Mouse (Mus musculus) CH12.LX (cell line): ENCODE results near the gene Gm7138. TPM values are rescaled to one million over a fixed set of nuclear protein-coding genes. Genes with fewer than 3 reads are reported as not detected.
A peak's percentile ranks its signal among the peaks of the same experiment; 100 is the strongest.
"Not testable (repeated sequence)": the region's sequence is repeated elsewhere in the genome, so short reads cannot be mapped to it uniquely, and the experiment has no call there.

Source experiments
- DNase-seq: peaks from one replicate; pipeline ENCODE4 v3.0.0-alpha.2; 2013; ENCODE audit errors: extremely low read depth
- H3K27ac ChIP-seq: 2 replicates; pipeline ENCODE4 v1.5.1; 2012; ENCODE audit warnings: low read depth, mild to moderate bottlenecking, control low read depth, moderate library complexity; ENCODE audit not compliant: insufficient read depth
- H3K27me3 ChIP-seq: replicated peaks from 2 replicates; pipeline ENCODE3; 2012; ENCODE audit warnings: inconsistent platforms
- H3K36me3 ChIP-seq, 2 experiments: replicated peaks in 1 of 2; 2 replicates each; pipeline versions ENCODE3 to v1.6.1; 2012; ENCODE audit warnings: inconsistent platforms in 1 of 2, low read length in 1 of 2, mild to moderate bottlenecking in 1 of 2, mixed read lengths in 1 of 2, moderate library complexity in 1 of 2; ENCODE audit not compliant: control insufficient read depth in 1 of 2, insufficient read depth in 1 of 2
- H3K4me1 ChIP-seq, 2 experiments: 2 replicates each; pipeline ENCODE4 v1.6.1; 2012; ENCODE audit warnings: inconsistent platforms in 1 of 2, moderate library complexity in 1 of 2; ENCODE audit not compliant: insufficient read depth in 2 of 2, control insufficient read depth in 1 of 2
- H3K4me2 ChIP-seq: 2 replicates; pipeline ENCODE4 v1.6.1; 2012; ENCODE audit warnings: low read depth, mild to moderate bottlenecking, control low read depth; ENCODE audit not compliant: poor library complexity, insufficient read depth, severe bottlenecking
- H3K4me3 ChIP-seq, 3 experiments: fragments of 150-350 bp in 1 of 3; sonication (generic) in 1 of 3; replicated peaks in 1 of 3; 2 replicates each; pipeline versions ENCODE3 to v1.5.1; 2011 to 2012; ENCODE audit warnings: low read depth in 2 of 3, low read length in 2 of 3, mild to moderate bottlenecking in 2 of 3, moderate library complexity in 2 of 3, control low read depth in 1 of 3, improper control_type of control experiment in 1 of 3, inconsistent platforms in 1 of 3, mixed read lengths in 1 of 3; ENCODE audit not compliant: poor library complexity in 1 of 3
- H3K79me2 ChIP-seq: replicated peaks from 2 replicates; pipeline ENCODE4 v1.6.1; 2012; ENCODE audit warnings: mild to moderate bottlenecking, moderate library complexity; ENCODE audit not compliant: control insufficient read depth, poor library complexity, insufficient read depth, severe bottlenecking; ENCODE audit errors: extremely low read depth
- H3K9ac ChIP-seq: 2 replicates; pipeline ENCODE4 v1.6.1; 2012; ENCODE audit warnings: low read depth, mild to moderate bottlenecking, control low read depth, moderate library complexity; ENCODE audit not compliant: insufficient read depth
- H3K9me3 ChIP-seq: replicated peaks from 2 replicates; pipeline ENCODE3; 2012; ENCODE audit warnings: low read length, inconsistent platforms, mixed read lengths
- CTCF ChIP-seq, 2 experiments: IDR thresholded peaks in 1 of 2; conservative IDR thresholded peaks in 1 of 2; 2 replicates each; pipeline ENCODE4 v1.5.1; 2011 to 2012; ENCODE audit warnings: low read depth in 2 of 2, low read length in 2 of 2, improper control_type of control experiment in 1 of 2, inconsistent platforms in 1 of 2, mild to moderate bottlenecking in 1 of 2, moderate library complexity in 1 of 2
- RAD21 ChIP-seq: IDR thresholded peaks from 2 replicates; pipeline ENCODE4 v1.6.1; 2011; ENCODE audit warnings: low read depth, mild to moderate bottlenecking, low read length, improper control_type of control experiment, moderate library complexity
- SMC3 ChIP-seq: IDR thresholded peaks from 2 replicates; pipeline ENCODE4 v1.6.1; 2011; ENCODE audit warnings: low read depth, low read length, improper control_type of control experiment
- dilution Hi-C: fragments of 300-500 bp; cut with MboI; formaldehyde crosslinking; loops from 2 replicates; pipeline ENCODE4 v1.14.3; 2020; ENCODE audit warnings: low sequenced_read_pairs; ENCODE audit not compliant: extremely low pct_unique_long_range_greater_than_20kb, extremely low pct_ligation_motif_present
- in situ Hi-C: fragments of 300-500 bp; cut with MboI; formaldehyde crosslinking; loops from 3 replicates; pipeline ENCODE4 v1.14.3; 2019; ENCODE audit warnings: low sequenced_read_pairs, low pct_ligation_motif_present, low pct_unique_long_range_greater_than_20kb, mixed read lengths
- polyA plus RNA-seq: library from polyadenylated mRNA; unstranded; fragments of >175 nt; gene quantifications from 2 replicates; pipeline ENCODE4 v1.2.1, GENCODE M21; 2012; ENCODE audit warnings: low read depth; ENCODE audit not compliant: insufficient read length
- total RNA-seq, 2 experiments: library from RNA; depleted of rRNA; stranded (reverse); fragments of 300-350 nt in 1 of 2; fragments of >200 nt in 1 of 2; gene quantifications; 2 replicates each; pipeline ENCODE4 v1.2.3; 2012 to 2014

Gm7138 gene
- total and polyA plus RNA-seq, 3 experiments, result not detected

DNA sequence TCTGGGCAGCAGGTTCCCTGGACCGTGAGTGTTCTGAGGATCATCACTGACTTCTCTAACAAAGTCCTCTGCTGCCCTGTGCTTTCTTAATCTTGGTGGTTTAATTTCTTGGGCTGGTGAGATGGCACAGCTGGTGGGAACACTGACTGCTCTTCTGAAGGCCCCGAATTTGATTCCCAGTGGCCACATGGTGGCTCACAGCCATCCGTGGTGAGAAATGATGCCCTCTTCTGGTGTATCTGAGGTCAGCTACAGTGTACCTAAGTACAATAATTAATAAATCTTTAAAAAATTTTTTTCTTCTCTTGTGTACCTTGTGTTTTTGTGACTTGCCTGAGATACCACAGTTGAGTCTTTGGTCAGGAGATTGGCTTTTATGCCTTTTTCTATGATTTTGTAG lies 24.4 kb downstream of the Gm7138 start:
- H3K4me2 ChIP-seq, result not testable (repeated sequence)
- TF ChIP-seq RAD21, result peak; percentile 13
- peak; percentile 54 for TF ChIP-seq SMC3
- TF ChIP-seq CTCF (conservative IDR thresholded peaks at IDR 0.05 in 1 of 2, IDR thresholded peaks at IDR 0.05 in 1 of 2; ENCODE audit: low read depth in 2 of 2, low read length in 2 of 2), result peak in 1 of 2 experiments; percentile 71; a peak in 2 of 4 replicates
- TF ChIP-seq, all 38 proteins: peak for 3; not testable (repeated sequence) for 35
- H3K36me3 ChIP-seq, H3K79me2 ChIP-seq, H3K4me1 ChIP-seq, H3K9ac ChIP-seq, H3K4me3 ChIP-seq, in situ Hi-C loops, H3K27ac ChIP-seq, dilution Hi-C loops: not testable (repeated sequence)
- Histone ChIP-seq H3K27me3 (peaks cover 23% of the 10 kb centered on the region), H3K9me3 (peaks cover 16% of the 10 kb centered on the region)
- DNase-seq, result peak; percentile 15

DNA sequence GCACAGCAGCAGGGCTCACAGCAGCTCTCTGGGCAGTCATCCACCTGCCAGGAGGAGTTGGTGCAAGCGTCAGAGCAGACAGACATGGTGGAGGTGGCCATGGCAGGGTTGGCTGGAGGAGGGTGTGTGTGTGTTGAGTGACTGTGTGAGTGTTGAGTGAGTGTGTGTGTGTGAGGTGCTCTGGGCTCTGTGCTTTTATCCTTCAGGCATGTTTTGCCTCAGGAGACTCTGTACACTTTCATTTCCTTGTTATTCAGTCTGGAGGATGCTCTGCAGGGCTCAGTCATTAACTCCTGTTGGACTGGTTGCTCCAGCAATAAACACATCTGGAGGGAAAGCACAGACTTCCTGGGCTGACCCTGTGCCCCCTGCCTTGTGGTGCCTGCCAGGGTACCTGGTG lies 25.5 kb downstream of the Gm7138 start, which contains the start of gene Gm9736:
Gene Gm9736, minus strand, starts transcription at position 101 of the 400 bp plus-strand sequence.
- H3K79me2 ChIP-seq, H3K9ac ChIP-seq, dilution Hi-C loops, in situ Hi-C loops, DNase-seq, H3K27ac ChIP-seq, H3K36me3 ChIP-seq, H3K4me2 ChIP-seq, H3K4me3 ChIP-seq, H3K4me1 ChIP-seq: not testable (repeated sequence)
- H3K9me3 ChIP-seq, result peaks cover 18% of the 10 kb centered on the region
- H3K27me3 ChIP-seq, result peaks cover 19% of the 10 kb centered on the region

DNA sequence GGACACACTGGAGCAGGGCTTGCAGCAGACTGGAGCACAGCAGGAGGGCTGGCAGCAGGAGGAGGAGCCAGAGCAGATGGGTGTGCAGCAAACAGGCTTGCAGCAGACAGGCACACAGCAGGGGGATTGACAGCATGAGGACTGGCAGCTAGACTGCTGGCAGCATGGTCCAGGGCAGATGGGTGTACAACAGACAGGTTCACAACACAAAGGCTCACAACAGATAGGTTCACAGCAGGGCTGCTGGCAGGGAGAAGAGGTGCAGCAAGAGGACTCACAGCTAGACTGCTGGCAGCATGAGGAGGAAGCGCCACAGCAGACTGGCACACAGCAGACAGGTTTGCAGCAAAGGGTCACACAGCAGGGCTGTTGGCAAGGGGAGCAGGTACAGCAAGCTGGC lies 26.1 kb downstream of the Gm7138 start:
- H3K9ac ChIP-seq, H3K4me2 ChIP-seq, H3K4me3 ChIP-seq, DNase-seq, in situ Hi-C loops, H3K4me1 ChIP-seq, H3K27ac ChIP-seq, H3K79me2 ChIP-seq, dilution Hi-C loops, H3K36me3 ChIP-seq: not testable (repeated sequence)
- Histone ChIP-seq H3K27me3 (peaks cover 20% of the 10 kb centered on the region), H3K9me3 (peaks cover 18% of the 10 kb centered on the region)

DNA sequence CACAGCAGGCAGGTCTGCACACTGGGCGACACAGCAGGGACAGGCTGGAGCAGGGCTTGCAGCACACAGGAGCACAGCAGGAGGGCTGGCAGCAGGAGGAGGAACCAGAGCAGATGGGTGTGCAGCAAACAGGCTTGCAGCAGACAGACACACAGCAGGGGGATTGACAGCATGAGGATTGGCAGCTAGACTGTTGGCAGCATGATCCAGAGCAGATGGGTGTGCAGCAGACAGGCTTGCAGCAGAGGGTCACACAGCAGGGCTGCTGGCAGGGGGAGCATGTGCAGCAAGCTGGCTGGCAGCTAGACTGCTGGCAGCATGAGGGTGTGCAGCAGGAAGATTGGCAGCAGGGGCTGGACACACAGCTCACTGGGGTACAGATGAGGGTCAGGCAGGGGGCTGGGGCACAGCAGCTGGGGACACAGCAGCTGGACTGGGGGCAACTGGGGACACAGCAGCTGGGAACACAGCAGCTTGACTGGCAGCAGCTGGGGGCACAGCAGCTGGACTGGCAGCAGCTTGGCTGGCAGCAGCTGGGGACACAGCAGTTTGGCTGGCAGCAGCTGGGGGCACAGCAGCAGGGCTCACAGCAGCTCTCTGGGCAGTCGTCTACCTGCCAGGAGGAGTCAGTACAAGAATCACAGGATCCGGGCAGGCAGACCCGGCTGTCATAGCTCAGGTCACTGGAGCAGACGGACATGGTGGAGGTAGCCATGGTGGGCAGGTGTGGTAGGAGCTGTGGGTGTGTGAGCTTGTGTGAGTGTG lies 34.6 kb downstream of the Gm7138 start, which contains the start of gene Gm18596:
Gene Gm18596, minus strand, starts transcription at position 715 of the 765 bp plus-strand sequence.
- H3K9ac ChIP-seq, H3K4me2 ChIP-seq, H3K79me2 ChIP-seq, H3K27ac ChIP-seq, H3K4me3 ChIP-seq, DNase-seq, dilution Hi-C loops, H3K36me3 ChIP-seq, in situ Hi-C loops, H3K4me1 ChIP-seq, H3K9me3 ChIP-seq: not testable (repeated sequence)
- H3K27me3 ChIP-seq, result peaks cover 50% of the 10 kb centered on the region
